Mouse (Mus musculus): ENCODE results near the gene Spg21. TPM values are rescaled to one million over a fixed set of nuclear protein-coding genes. Genes with fewer than 3 reads are reported as not detected.

The Spg21 gene
- polyA plus RNA-seq (2017; shearing (Covaris generic)): 79.2 TPM

GRCm38 (mm10) chr9:65460732-65461442 is at the start of gene Spg21:
TSS of gene Spg21 (plus strand) at chr9:65460947.

DNA sequence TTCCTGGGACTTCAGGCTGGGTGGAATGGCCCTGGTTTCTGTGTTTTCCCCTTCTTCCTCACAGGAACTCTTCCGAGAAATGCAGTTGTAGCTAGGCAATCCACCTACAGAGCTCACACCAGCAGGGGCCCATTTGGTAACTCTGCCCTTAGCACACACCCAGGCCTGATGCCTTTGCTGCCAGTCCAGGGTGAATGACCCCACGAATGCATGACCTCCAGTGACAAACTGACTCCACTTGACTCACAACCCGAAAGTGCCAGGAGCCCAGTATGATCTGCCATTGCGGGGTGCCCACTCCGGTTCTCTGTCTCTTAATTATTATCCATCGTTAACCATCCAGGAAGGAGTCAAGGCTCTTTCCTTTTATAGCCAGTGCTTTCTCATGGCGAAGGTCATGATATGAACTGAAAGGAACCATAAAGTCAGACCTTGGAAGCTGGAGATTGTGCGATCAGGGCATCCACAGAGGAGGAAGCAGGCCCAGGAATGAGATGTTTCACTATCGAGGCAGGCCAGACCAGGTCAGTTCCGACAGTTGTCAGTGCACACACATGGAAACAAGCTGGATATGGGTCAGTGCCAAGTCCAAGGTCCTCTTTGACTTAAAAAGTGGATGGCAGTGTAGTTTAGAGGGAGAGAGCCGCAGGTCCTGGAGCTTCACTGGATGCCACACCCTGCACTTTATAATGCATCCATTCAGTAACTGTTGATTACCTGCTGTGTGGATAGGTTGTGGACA is 37.8 kb upstream of the Spg21 start, which contains the start of gene Slc51b:
Gene Slc51b (minus strand): TSS at position 196 of the 742 bp plus-strand sequence.

GRCm38 (mm10) chr9:65435671-65436301 is 25.0 kb upstream of the Spg21 start, which contains the start of gene Mtfmt:
TSS of gene Mtfmt (plus strand) at chr9:65435782.

GRCm38 (mm10) chr9:65519807-65520504 is 59.2 kb downstream of the Spg21 start, which contains the start of gene Ankdd1a:
TSS of gene Ankdd1a (minus strand) at chr9:65520193.

Other genes with a start within 250 kb of the Spg21 start
- gene Cilp, start 195.8 kb upstream of the Spg21 start, polyA plus RNA-seq (2017; shearing (Covaris generic)): not detected
- gene Clpx, start 166.7 kb upstream of the Spg21 start, polyA plus RNA-seq (2017; shearing (Covaris generic)): 27.9 TPM
- 23.4 TPM for gene Pdcd7, start 114.8 kb upstream of the Spg21 start, polyA plus RNA-seq (2017; shearing (Covaris generic))
- gene Ubap1l, start 99.9 kb upstream of the Spg21 start, polyA plus RNA-seq (2017; shearing (Covaris generic)): not detected
- not detected for gene Kbtbd13, start 69.3 kb upstream of the Spg21 start, polyA plus RNA-seq (2017; shearing (Covaris generic))
- not detected for gene Rasl12, start 62.4 kb upstream of the Spg21 start, polyA plus RNA-seq (2017; shearing (Covaris generic))
- not detected for gene Slc51b, start 38.0 kb upstream of the Spg21 start, polyA plus RNA-seq (2017; shearing (Covaris generic))
- gene Mtfmt, start 25.2 kb upstream of the Spg21 start, polyA plus RNA-seq (2017; shearing (Covaris generic)): 25.9 TPM
- not detected for gene Ankdd1a, start 59.2 kb downstream of the Spg21 start, polyA plus RNA-seq (2017; shearing (Covaris generic))
- 44.6 TPM for gene Plekho2, start 119.1 kb downstream of the Spg21 start, polyA plus RNA-seq (2017; shearing (Covaris generic))
- gene Pif1, start 126.2 kb downstream of the Spg21 start, polyA plus RNA-seq (2017; shearing (Covaris generic)): 0.11 TPM
- 1.3 TPM for gene Rbpms2, start 168.7 kb downstream of the Spg21 start, polyA plus RNA-seq (2017; shearing (Covaris generic))
- 65.6 TPM for gene Oaz2, start 207.1 kb downstream of the Spg21 start, polyA plus RNA-seq (2017; shearing (Covaris generic))